Mouse (Mus musculus) heart, adult 2 months (tissue): ENCODE measurements around the gene Zfp978.
"Not testable (repeated sequence)": the region's sequence is repeated elsewhere in the genome, so short reads cannot be mapped to it uniquely, and the experiment has no call there.

Experiments
- CTCF ChIP-seq: fragments of 200-600 bp; IDR thresholded peaks from 2 replicates; pipeline ENCODE4 v1.8.1; 2022; ENCODE audit warnings: antibody characterized with exemption, mild to moderate bottlenecking, moderate library complexity
- EP300 ChIP-seq: fragments of 200-500 bp; IDR thresholded peaks from 2 replicates; pipeline ENCODE4 v1.6.1; 2011; ENCODE audit warnings: low read depth, low read length, control low read depth; ENCODE audit not compliant: insufficient read depth

DNA sequence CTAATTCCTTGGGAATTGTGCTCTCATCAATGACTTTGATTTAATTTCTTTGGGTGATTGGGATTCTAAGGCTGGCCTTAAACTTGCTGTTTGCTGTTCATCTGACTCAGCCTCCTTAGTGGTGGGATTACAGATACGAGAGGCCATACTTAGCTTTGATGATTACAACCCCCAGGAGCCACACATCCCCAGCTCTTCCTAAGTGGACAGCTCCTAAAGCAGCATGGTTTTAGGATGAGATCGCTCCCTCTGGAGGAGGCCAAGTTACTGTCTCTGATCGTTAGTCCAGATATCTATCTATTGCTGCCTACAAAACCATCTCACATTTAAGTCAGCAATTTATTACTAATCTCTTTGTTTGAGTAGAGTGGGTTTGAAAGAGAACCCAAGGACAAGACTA is 63.3 kb downstream of the Zfp978 start:
- not testable (repeated sequence) for TF ChIP-seq CTCF, EP300
